Mouse (Mus musculus): ENCODE data around the gene Rnase9. TPM values are rescaled to one million over a fixed set of nuclear protein-coding genes. Genes with fewer than 3 reads are reported as not detected.
A peak's percentile ranks its signal among the peaks of the same experiment; 100 is the strongest.

Rnase9 gene
- polyA plus RNA-seq, 1 experiment from 2014 or later = not detected

- 21% methylated on average over 9 of the region's 9 CpGs for WGBS (ENCODE audit: insufficient replicate concordance)
- H3K4me3 ChIP-seq (ENCODE audit: low read depth, low read length) = peak overlapping the region; percentile 61
- H3K4me1 ChIP-seq (ENCODE audit: insufficient read depth) = peaks cover 31% of the 10 kb centered on the region
These were observed 46.1 kb upstream of the Rnase9 start for GRCm38 (mm10) chr14:51087762-51088161.

GRCm38 (mm10) chr14:51085911-51086310 lies 44.2 kb upstream of the Rnase9 start:
- H3K4me3 ChIP-seq (ENCODE audit: low read depth, low read length) = no peak overlapping the region
- H3K27me3 ChIP-seq (ENCODE audit: insufficient read depth, low read length) = peaks cover 3% of the 10 kb centered on the region; the same call in 1 of the 2 replicates
- TF ChIP-seq CTCF (IDR thresholded peaks at IDR 0.05; ENCODE audit: low read depth) (no peak), EP300 (IDR thresholded peaks at IDR 0.05; ENCODE audit: low read depth) (no peak)
- DNase-seq (no peak), ATAC-seq (no peak)
- H3K9me3 ChIP-seq (ENCODE audit: low read length) = no peaks in the 10 kb centered on the region
- H3K36me3 ChIP-seq (replicated peaks; ENCODE audit: insufficient read depth, low read length) = no peaks in the 10 kb centered on the region
- 79% methylated on average over 4 of the region's 4 CpGs for WGBS (ENCODE audit: insufficient replicate concordance)
- no peak overlapping the region for H3K27ac ChIP-seq (ENCODE audit: low read depth)
- no peak overlapping the region for H3K9ac ChIP-seq (replicated peaks)
- peaks cover 19% of the 10 kb centered on the region for H3K4me1 ChIP-seq (ENCODE audit: insufficient read depth)
- no peak overlapping the region for H3K4me2 ChIP-seq (ENCODE audit: low read depth, low read length)

More at GRCm38 (mm10) chr14:51087762-51088161, 46.1 kb upstream of the Rnase9 start:
- H3K9ac ChIP-seq (replicated peaks) = no peak overlapping the region
- TF ChIP-seq EP300 (IDR thresholded peaks at IDR 0.05; ENCODE audit: low read depth) (no peak), CTCF (IDR thresholded peaks at IDR 0.05; ENCODE audit: low read depth) (no peak)
- H3K4me2 ChIP-seq (ENCODE audit: low read depth, low read length) = peak overlapping the region; percentile 85
- ATAC-seq (no peak), DNase-seq (no peak)
- H3K27ac ChIP-seq (ENCODE audit: low read depth) = no peak overlapping the region
- no peaks in the 10 kb centered on the region for H3K36me3 ChIP-seq (replicated peaks; ENCODE audit: insufficient read depth, low read length)
- no peaks in the 10 kb centered on the region for H3K9me3 ChIP-seq (ENCODE audit: low read length)
- H3K27me3 ChIP-seq (ENCODE audit: insufficient read depth, low read length) = peaks cover 3% of the 10 kb centered on the region; the same call in 1 of the 2 replicates

- Histone ChIP-seq H3K36me3 (replicated peaks; ENCODE audit: insufficient read depth, low read length) (no peaks in the 10 kb centered on the region), H3K27ac (ENCODE audit: low read depth) (no peak overlapping the region), H3K4me2 (ENCODE audit: low read depth, low read length) (no peak overlapping the region), H3K4me3 (ENCODE audit: low read depth, low read length) (no peak overlapping the region), H3K9ac (replicated peaks) (no peak overlapping the region), H3K27me3 (ENCODE audit: insufficient read depth, low read length) (peaks cover 5% of the 10 kb centered on the region; the same call in 1 of the 2 replicates), H3K4me1 (ENCODE audit: insufficient read depth) (peaks cover 15% of the 10 kb centered on the region), H3K9me3 (ENCODE audit: low read length) (no peaks in the 10 kb centered on the region)
- WGBS (ENCODE audit: insufficient replicate concordance) = 78% methylated on average over 2 of the region's 2 CpGs
- DNase-seq = no peak
- TF ChIP-seq CTCF (IDR thresholded peaks at IDR 0.05; ENCODE audit: low read depth) (no peak), EP300 (IDR thresholded peaks at IDR 0.05; ENCODE audit: low read depth) (no peak)
- no peak for ATAC-seq
These were observed 43.4 kb upstream of the Rnase9 start for GRCm38 (mm10) chr14:51085086-51085485.

GRCm38 (mm10) chr14:51083805-51084204 lies 42.1 kb upstream of the Rnase9 start:
- H3K4me2 ChIP-seq (ENCODE audit: low read depth, low read length) = peak overlapping the region; percentile 86
- H3K4me3 ChIP-seq (ENCODE audit: low read depth, low read length) = peak overlapping the region; percentile 50
- 10% methylated on average over 7 of the region's 7 CpGs for WGBS (ENCODE audit: insufficient replicate concordance)
- peaks cover 6% of the 10 kb centered on the region; the same call in 1 of the 2 replicates for H3K27me3 ChIP-seq (ENCODE audit: insufficient read depth, low read length)
- DNase-seq = no peak
- peak overlapping the region; percentile 41 for H3K27ac ChIP-seq (ENCODE audit: low read depth)
- no peak for ATAC-seq
- H3K4me1 ChIP-seq (ENCODE audit: insufficient read depth) = peaks cover 15% of the 10 kb centered on the region
- no peaks in the 10 kb centered on the region for H3K9me3 ChIP-seq (ENCODE audit: low read length)
- no peaks in the 10 kb centered on the region for H3K36me3 ChIP-seq (replicated peaks; ENCODE audit: insufficient read depth, low read length)
- TF ChIP-seq EP300 (IDR thresholded peaks at IDR 0.05; ENCODE audit: low read depth) (no peak), CTCF (IDR thresholded peaks at IDR 0.05; ENCODE audit: low read depth) (no peak)
- peak overlapping the region; percentile 44; the same call in 1 of the 2 replicates for H3K9ac ChIP-seq (replicated peaks)

- 2% methylated on average over 40 of the region's 40 CpGs for WGBS (ENCODE audit: insufficient replicate concordance)
- H3K36me3 ChIP-seq (replicated peaks; ENCODE audit: insufficient read depth, low read length) = no peaks in the 10 kb centered on the region
- no peak for TF ChIP-seq EP300 (IDR thresholded peaks at IDR 0.05; ENCODE audit: low read depth)
- TF ChIP-seq CTCF (IDR thresholded peaks at IDR 0.05; ENCODE audit: low read depth) = no peak
- ATAC-seq (peak; percentile 74), DNase-seq (peak; percentile 62)
- peaks cover 6% of the 10 kb centered on the region; the same call in 1 of the 2 replicates for H3K27me3 ChIP-seq (ENCODE audit: insufficient read depth, low read length)
- H3K4me2 ChIP-seq (ENCODE audit: low read depth, low read length) = peak overlapping the region; percentile 86
- H3K4me3 ChIP-seq (ENCODE audit: low read depth, low read length) = peak overlapping the region; percentile 50
- peak overlapping the region; percentile 44 for H3K9ac ChIP-seq (replicated peaks)
- H3K27ac ChIP-seq (ENCODE audit: low read depth) = peak overlapping the region; percentile 41
- H3K9me3 ChIP-seq (ENCODE audit: low read length) = no peaks in the 10 kb centered on the region
- peaks cover 15% of the 10 kb centered on the region for H3K4me1 ChIP-seq (ENCODE audit: insufficient read depth)
These were observed 41.2 kb upstream of the Rnase9 start for GRCm38 (mm10) chr14:51082599-51083581.

GRCm38 (mm10) chr14:51081035-51081434 lies 39.4 kb upstream of the Rnase9 start:
- DNase-seq = no peak
- H3K4me1 ChIP-seq (ENCODE audit: insufficient read depth) = peaks cover 15% of the 10 kb centered on the region
- H3K4me3 ChIP-seq (ENCODE audit: low read depth, low read length) = no peak overlapping the region
- H3K36me3 ChIP-seq (replicated peaks; ENCODE audit: insufficient read depth, low read length) = no peaks in the 10 kb centered on the region
- 69% methylated on average over 2 of the region's 2 CpGs for WGBS (ENCODE audit: insufficient replicate concordance)
- H3K4me2 ChIP-seq (ENCODE audit: low read depth, low read length) = no peak overlapping the region
- no peak overlapping the region for H3K9ac ChIP-seq (replicated peaks)
- TF ChIP-seq EP300 (IDR thresholded peaks at IDR 0.05; ENCODE audit: low read depth) = no peak
- TF ChIP-seq CTCF (IDR thresholded peaks at IDR 0.05; ENCODE audit: low read depth) = no peak
- H3K9me3 ChIP-seq (ENCODE audit: low read length) = no peaks in the 10 kb centered on the region
- ATAC-seq = peak; percentile 63
- no peak overlapping the region for H3K27ac ChIP-seq (ENCODE audit: low read depth)
- H3K27me3 ChIP-seq (ENCODE audit: insufficient read depth, low read length) = peaks cover 6% of the 10 kb centered on the region; the same call in 1 of the 2 replicates

Measured in liver, postnatal 0 days (tissue).